Mouse (Mus musculus): ENCODE measurements around the gene Wrap73.

The Wrap73 gene

GRCm38 (mm10) chr4:154140213-154141008, 1.8 kb upstream of the Wrap73 start:
- DNase-seq = peak; percentile 36

GRCm38 (mm10) chr4:154141009-154141867, 934 bp upstream of the Wrap73 start:
- DNase-seq = peak; percentile 27

GRCm38 (mm10) chr4:154144712-154145111, 2.5 kb downstream of the Wrap73 start:
- no peak for DNase-seq

- DNase-seq = no peak
Observed at GRCm38 (mm10) chr4:154146342-154146741, 4.2 kb downstream of the Wrap73 start.

- DNase-seq = no peak
Observed at GRCm38 (mm10) chr4:154154104-154154503, 11.9 kb downstream of the Wrap73 start.

GRCm38 (mm10) chr4:154156050-154156449, 13.9 kb downstream of the Wrap73 start:
- DNase-seq = no peak

- DNase-seq = no peak
Observed at GRCm38 (mm10) chr4:154157970-154158662, 15.9 kb downstream of the Wrap73 start.

GRCm38 (mm10) chr4:154159002-154159401, 16.8 kb downstream of the Wrap73 start:
- peak; percentile 87 for DNase-seq

- peak; percentile 42 for DNase-seq
Observed at GRCm38 (mm10) chr4:154159961-154160537, 17.9 kb downstream of the Wrap73 start.

GRCm38 (mm10) chr4:154160538-154161390, 18.6 kb downstream of the Wrap73 start, which contains the start of gene Tprgl:
Gene Tprgl, minus strand, starts transcription at chr4:154160666.
- DNase-seq = peak; percentile 97

- DNase-seq = peak; percentile 80
Observed at GRCm38 (mm10) chr4:154163296-154163695, 21.1 kb downstream of the Wrap73 start.

GRCm38 (mm10) chr4:154167053-154167452, 24.9 kb downstream of the Wrap73 start:
- peak; percentile 68 for DNase-seq

GRCm38 (mm10) chr4:154170021-154170420, 27.8 kb downstream of the Wrap73 start:
- no peak for DNase-seq

GRCm38 (mm10) chr4:154170506-154171150, 28.5 kb downstream of the Wrap73 start, which contains the start of gene Megf6:
Gene Megf6, plus strand, starts transcription at chr4:154170730.
- peak; percentile 29 for DNase-seq

- DNase-seq = no peak
Observed at GRCm38 (mm10) chr4:154171151-154171930, 29.2 kb downstream of the Wrap73 start.

- no peak for DNase-seq
Observed at GRCm38 (mm10) chr4:154171931-154172604, 29.9 kb downstream of the Wrap73 start.

- DNase-seq = no peak
Observed at GRCm38 (mm10) chr4:154177257-154177656, 35.1 kb downstream of the Wrap73 start.

- DNase-seq = no peak
Observed at GRCm38 (mm10) chr4:154181001-154181400, 38.8 kb downstream of the Wrap73 start.

GRCm38 (mm10) chr4:154183566-154183965, 41.4 kb downstream of the Wrap73 start:
- no peak for DNase-seq

GRCm38 (mm10) chr4:154185001-154185400, 42.8 kb downstream of the Wrap73 start:
- no peak for DNase-seq
